Mouse (Mus musculus): ENCODE measurements around the gene Pdzk1. TPM values are rescaled to one million over a fixed set of nuclear protein-coding genes. Genes with fewer than 3 reads are reported as not detected.

Gene Pdzk1
- polyA plus RNA-seq, 1 experiment from 2014 or later, result not detected

DNA sequence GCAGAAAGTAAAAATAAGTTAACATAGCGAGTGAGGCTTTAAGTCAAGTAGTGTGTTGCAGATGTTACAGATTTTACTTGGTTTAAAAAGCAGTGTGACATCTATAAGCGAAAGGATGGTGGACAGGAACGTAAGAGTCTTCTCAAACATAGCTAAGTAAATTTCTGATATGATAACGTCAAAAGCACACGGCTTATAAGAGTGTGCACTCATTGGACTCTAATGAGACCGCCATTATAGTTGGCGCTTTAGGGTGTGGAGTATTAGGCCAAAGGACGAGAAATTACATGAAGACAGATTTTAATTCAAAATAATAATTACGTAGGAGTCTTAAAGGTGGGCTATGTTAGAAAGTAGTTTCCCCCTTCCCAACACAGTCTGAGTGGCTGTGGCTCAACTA lies 76.5 kb downstream of the Pdzk1 start:
- WGBS, result 46% methylated on average over 9 of the region's 9 CpGs
- H3K27me3 ChIP-seq (replicated peaks), result no peaks in the 10 kb centered on the region
- H3K27ac ChIP-seq, result no peak overlapping the region
- no peaks in the 10 kb centered on the region for H3K9me3 ChIP-seq
- peaks cover 7% of the 10 kb centered on the region for H3K4me1 ChIP-seq
- ATAC-seq (ENCODE audit: low FRiP score, low read depth), result 0 out of 2 replicates have a peak, but pooled peaks have one; percentile 38
- peak overlapping the region; percentile 95 for H3K4me3 ChIP-seq
- H3K4me2 ChIP-seq (replicated peaks), result peak overlapping the region; percentile 80
- H3K36me3 ChIP-seq, result no peaks in the 10 kb centered on the region
- H3K9ac ChIP-seq, result peak overlapping the region; percentile 92; the same call in 1 of the 2 replicates

Other genes with a start within 250 kb of the Pdzk1 start
- 40.3 and 40.9 TPM in 2 replicates for gene Polr3gl, start 235.1 kb upstream of the Pdzk1 start, polyA plus RNA-seq (2016; fragmentation: Nextera tagmentation; extraction: Ambion mirVana)
- gene Ankrd34a, start 232.6 kb upstream of the Pdzk1 start, polyA plus RNA-seq (2016; fragmentation: Nextera tagmentation; extraction: Ambion mirVana), result 5.3 and 5.6 TPM in 2 replicates
- 6.7 and 7.2 TPM in 2 replicates for gene Lix1l, start 228.1 kb upstream of the Pdzk1 start, polyA plus RNA-seq (2016; fragmentation: Nextera tagmentation; extraction: Ambion mirVana)
- 146 and 147 TPM in 2 replicates for gene Rbm8a, start 199.4 kb upstream of the Pdzk1 start, polyA plus RNA-seq (2016; fragmentation: Nextera tagmentation; extraction: Ambion mirVana)
- 43.9 and 45.9 TPM in 2 replicates for gene Pex11b, start 193.9 kb upstream of the Pdzk1 start, polyA plus RNA-seq (2016; fragmentation: Nextera tagmentation; extraction: Ambion mirVana)
- gene Gm42957, start 193.8 kb upstream of the Pdzk1 start, polyA plus RNA-seq (2016; fragmentation: Nextera tagmentation; extraction: Ambion mirVana), result 0.09 TPM in 2 replicates
- gene Itga10, start 183.7 kb upstream of the Pdzk1 start, polyA plus RNA-seq (2016; fragmentation: Nextera tagmentation; extraction: Ambion mirVana), result 0.90 and 0.93 TPM in 2 replicates
- 0.55 and 0.65 TPM in 2 replicates for gene Ankrd35, start 159.2 kb upstream of the Pdzk1 start, polyA plus RNA-seq (2016; fragmentation: Nextera tagmentation; extraction: Ambion mirVana)
- 39.7 and 42.9 TPM in 2 replicates for gene Pias3, start 132.9 kb upstream of the Pdzk1 start, polyA plus RNA-seq (2016; fragmentation: Nextera tagmentation; extraction: Ambion mirVana)
- 13.5 and 14.5 TPM in 2 replicates for gene Nudt17, start 120.7 kb upstream of the Pdzk1 start, polyA plus RNA-seq (2016; fragmentation: Nextera tagmentation; extraction: Ambion mirVana)
- 33.9 and 40.3 TPM in 2 replicates for gene Polr3c, start 101.7 kb upstream of the Pdzk1 start, polyA plus RNA-seq (2016; fragmentation: Nextera tagmentation; extraction: Ambion mirVana)
- gene Rnf115, start 101.6 kb upstream of the Pdzk1 start, polyA plus RNA-seq (2016; fragmentation: Nextera tagmentation; extraction: Ambion mirVana), result 78.6 and 81.4 TPM in 2 replicates
- gene Cd160, start 67 bp downstream of the Pdzk1 start, polyA plus RNA-seq (2016; fragmentation: Nextera tagmentation; extraction: Ambion mirVana), result 0.08 and 0.15 TPM in 2 replicates
- 6.9 and 11.7 TPM in 2 replicates for gene Gja5, start 75.4 kb downstream of the Pdzk1 start, polyA plus RNA-seq (2016; fragmentation: Nextera tagmentation; extraction: Ambion mirVana)
- gene Gpr89, start 76.1 kb downstream of the Pdzk1 start, polyA plus RNA-seq (2016; fragmentation: Nextera tagmentation; extraction: Ambion mirVana), result 37.8 and 38.1 TPM in 2 replicates
- 0.06 TPM in 1 of 2 replicates, not detected in the other for gene Gja8, start 96.7 kb downstream of the Pdzk1 start, polyA plus RNA-seq (2016; fragmentation: Nextera tagmentation; extraction: Ambion mirVana)

All from neural tube, embryonic 12.5 days (tissue).